Mouse (Mus musculus): Measurements from ENCODE around the gene Cenpx.
A peak's percentile ranks its signal among the peaks of the same experiment; 100 is the strongest.
"Not testable (repeated sequence)": the region's sequence is repeated elsewhere in the genome, so short reads cannot be mapped to it uniquely, and the experiment has no call there.

The Cenpx gene

GRCm38 (mm10) chr11:120693461-120693860 lies 20.1 kb downstream of the Cenpx start:
- no peak for DNase-seq

DNA sequence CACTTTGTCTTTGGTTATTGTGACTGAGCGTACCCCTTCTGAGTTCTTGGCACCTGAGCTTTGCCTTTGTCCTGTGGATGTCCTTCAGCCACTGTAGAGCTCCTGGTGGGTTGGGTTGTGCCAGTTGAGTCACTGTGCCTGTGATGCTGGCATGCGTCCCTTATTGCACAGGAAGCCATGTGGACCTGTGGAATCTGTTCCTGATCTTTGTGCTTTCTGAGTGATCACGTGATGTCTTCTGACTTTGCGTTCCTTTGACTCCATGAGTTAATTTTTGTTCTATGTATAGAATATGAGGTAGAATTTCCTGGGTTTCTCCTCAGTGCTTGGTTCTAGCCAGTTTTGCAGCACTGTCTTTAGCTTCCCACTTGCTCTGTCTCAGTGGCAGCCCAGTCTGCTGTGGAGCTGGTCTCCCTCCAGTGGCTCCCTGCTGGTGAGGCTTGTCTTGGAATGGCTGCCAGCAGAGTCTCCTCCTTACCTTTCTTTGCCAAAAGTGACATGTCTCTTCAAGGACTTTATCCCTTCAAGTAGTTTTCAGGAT lies 21.0 kb downstream of the Cenpx start:
- DNase-seq = no peak

DNA sequence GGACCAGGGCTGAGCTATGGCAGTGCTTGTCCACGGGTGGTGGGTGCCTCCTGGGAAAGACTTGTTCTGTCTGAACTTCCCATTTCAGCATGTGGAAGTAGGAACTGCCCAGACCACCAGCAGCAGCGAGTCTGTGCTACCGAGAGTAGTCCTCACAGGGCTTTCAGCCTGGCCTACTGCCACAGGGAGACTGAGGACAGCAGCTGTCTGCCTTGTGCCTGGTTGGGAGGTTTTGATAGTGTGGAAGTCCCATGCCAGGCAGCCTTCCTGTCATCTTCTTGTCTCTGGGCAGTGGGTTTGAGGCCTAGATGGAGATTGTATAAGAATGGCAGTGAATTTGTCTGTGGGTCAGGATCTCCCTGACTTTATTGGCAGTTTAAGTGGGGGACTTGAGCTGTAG lies 24.2 kb downstream of the Cenpx start:
- no peak for DNase-seq

- no peak for DNase-seq
Observed at GRCm38 (mm10) chr11:120686650-120687272, 26.8 kb downstream of the Cenpx start.

GRCm38 (mm10) chr11:120684660-120685059 lies 28.9 kb downstream of the Cenpx start:
- no peak for DNase-seq

DNA sequence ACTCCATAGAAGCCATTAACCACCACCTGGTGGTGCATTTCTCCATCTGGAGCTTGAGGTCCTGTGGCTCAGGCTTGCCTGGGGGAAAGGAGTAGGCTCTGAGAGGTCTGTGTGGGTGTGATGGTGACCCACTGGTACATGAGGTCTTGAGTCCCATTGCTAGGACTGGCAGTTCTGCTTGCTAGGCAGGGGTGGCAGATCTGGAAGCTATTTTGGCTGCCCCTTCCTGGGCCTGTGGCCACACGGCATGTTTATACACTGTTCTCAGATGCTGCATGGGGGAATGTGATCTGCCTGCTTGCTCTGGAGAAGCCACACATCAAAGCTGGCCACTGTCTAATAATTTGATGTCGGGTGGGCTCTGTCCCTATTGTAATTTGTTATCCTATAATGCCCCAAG lies 29.5 kb downstream of the Cenpx start:
- DNase-seq = no peak

GRCm38 (mm10) chr11:120683536-120683935 lies 30.0 kb downstream of the Cenpx start:
- DNase-seq = no peak

DNA sequence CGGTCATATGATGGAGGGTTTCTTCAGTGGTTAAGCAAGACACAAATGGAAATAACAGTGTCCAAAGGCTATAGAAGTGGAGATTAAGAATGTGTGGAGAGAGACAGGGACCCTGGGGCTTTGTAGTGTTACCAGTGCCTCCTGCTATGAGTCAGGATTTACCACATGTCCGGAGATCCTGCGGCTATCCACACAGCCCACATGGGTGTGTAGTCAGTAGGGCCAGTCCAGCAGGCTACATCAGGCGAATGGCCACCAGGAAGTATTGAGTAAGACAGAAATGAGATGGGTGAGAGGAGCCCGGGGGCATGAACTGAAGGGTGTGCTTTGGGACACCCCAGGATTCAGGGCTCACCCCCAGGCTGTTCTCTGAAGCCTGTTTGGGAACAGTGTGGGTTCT lies 30.9 kb downstream of the Cenpx start:
- no peak for DNase-seq

DNA sequence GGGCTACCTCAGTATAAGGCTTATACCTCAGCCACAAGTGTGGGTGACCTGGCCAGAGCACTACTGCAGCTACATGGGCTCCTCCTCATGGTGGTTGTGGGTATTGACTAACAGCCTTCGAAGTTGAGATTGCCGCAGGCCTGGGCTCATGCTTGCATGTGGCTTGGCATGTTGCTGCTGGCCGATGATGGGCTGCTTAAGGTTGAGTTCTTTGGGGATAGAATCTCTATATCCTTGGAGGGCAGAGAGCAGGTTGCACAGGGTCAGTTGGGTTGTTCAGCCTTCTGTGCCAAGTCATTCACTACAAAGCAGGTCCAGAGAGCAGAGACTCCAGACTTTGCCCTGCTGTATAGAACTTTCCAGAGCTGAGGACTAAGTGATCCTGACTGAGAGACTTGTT lies 33.6 kb downstream of the Cenpx start:
- no peak for DNase-seq

DNA sequence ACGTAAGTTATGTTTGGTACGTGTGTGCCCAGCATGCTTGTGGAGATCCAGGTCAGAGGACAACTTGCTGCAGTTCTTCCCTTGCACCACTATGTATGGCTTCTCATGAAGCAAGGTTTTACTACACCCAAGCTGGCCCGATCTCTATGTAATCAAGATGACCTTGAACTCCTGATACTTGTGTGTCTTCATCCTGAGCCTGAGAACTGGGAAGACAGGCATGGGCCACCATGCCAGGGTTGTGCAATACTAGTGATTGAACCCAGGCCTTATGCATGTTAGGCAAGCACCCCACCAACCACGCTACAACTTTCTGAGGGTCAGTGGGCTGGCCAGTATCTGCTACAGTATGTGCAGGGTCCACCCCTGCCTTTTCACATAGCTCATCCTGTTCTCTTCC lies 36.6 kb downstream of the Cenpx start:
- no peak for DNase-seq

- not testable (repeated sequence) for DNase-seq
Observed at GRCm38 (mm10) chr11:120675875-120676274, 37.7 kb downstream of the Cenpx start.

DNA sequence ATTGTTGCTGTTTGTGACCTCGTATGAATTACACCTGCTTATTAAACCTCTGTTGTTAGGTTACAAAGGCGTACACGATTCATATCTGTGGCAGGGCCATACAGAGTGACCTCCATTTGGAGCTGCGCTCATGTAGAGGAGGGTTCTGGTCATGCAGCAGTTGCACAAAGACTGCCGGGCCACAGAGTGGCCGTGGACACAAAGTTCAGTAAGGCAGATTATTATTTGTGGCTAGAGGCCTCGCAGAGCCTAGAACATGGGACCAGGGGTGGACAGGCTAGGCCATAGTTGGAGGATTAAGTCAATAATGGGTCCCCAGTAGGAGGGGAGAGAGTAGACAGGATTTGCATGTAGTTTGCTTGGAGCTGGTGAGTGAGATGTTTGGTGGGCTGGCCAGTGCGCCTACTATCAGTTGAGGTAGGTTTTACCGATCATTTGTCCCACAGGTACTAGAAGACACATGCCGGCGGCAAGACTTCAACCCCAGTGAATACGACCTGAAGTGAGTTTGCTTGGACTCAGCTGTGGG lies 39.9 kb downstream of the Cenpx start:
- DNase-seq = no peak

- peak; percentile 90 for DNase-seq
Observed at GRCm38 (mm10) chr11:120672687-120673593, 40.6 kb downstream of the Cenpx start, which contains the start of gene Aspscr1. Aspscr1 (plus strand) TSS chr11:120672973.

DNA sequence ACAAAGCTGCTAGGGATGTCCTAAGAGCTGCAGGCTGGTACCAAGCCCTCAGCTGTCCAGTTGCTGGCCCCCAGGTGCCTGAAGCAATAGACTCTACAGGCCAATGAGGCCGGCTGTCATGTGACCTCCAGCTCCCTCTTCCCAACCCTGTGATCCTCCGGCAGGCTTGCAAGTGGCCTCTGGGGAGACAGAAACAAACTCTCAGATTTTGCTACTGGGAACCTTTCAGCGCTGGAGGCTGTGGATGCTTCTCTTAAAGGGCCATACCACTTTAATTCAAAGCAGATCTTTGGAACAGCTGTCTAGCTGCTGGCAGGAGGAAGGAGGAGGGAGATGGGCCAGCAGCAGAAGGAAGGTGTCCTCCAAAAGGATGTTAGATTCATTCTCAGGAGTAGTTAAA lies 46.9 kb downstream of the Cenpx start:
- no peak for DNase-seq

DNA sequence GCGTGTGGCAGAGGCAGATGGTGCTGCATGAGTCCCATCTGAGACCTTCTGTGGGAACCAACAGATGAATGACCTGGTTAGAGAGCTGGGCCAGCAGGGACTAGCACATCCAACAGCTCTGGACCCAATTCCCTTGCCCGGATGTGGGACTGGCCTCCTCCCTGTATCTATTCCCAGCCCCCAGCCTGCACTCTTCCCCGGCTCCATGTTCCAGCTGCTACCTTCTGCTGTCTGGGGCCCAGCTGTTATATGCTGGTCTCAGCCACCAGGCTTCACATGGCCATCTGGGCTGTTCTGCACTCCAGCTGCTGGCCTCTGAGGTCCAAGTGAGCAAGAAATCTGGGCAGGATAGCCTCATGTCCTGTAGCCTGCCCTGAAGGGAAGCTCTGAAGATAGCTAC lies 48.1 kb downstream of the Cenpx start:
- DNase-seq = no peak

DNA sequence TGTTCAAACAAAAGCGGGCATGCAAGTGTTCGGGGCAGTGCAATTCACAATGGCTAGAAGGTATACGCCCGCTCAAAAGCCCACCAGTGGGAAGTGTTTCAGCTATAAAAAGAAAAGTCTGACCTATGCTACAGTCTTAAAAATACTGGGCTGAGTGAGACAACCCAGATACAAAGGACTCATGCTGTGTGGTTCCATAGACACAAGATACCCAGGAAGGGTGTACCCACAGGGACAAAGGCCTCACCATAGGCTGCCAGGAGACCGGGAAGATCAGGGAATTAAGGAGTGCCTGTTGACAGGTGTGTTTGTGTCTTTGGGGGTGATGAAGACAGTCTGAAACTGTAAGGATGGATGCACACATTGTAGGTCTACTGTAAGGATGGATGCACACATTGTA lies 49.8 kb downstream of the Cenpx start:
- no peak for DNase-seq

DNA sequence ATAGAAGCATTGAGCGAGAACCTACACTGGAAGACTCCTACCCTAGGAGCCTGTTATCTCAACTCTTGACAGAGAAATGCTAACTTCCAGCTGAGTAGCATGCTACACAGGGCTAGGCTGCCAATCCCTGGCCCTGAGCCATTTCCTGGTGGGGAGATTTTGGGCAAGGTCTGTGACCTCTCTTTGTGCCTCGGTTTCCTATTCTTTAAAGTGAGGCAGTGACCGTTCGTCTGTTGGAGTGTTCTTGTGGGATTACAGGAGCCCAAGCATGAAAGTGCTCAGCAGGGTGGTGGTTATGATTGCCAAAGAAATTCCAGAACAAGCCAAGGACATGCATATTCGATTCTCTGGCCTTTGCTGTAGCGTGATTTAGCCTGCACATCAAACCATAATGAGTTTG lies 50.8 kb downstream of the Cenpx start:
- DNase-seq = no peak

GRCm38 (mm10) chr11:120661076-120661460 lies 52.5 kb downstream of the Cenpx start, which contains the start of gene Notum:
Notum (minus strand) TSS chr11:120661175.
- DNase-seq = no peak

Measured in cerebellum, adult 9-10 months (tissue).